ENCODE assay signal across 21 mouse cellular contexts in the genomic region with DNA sequence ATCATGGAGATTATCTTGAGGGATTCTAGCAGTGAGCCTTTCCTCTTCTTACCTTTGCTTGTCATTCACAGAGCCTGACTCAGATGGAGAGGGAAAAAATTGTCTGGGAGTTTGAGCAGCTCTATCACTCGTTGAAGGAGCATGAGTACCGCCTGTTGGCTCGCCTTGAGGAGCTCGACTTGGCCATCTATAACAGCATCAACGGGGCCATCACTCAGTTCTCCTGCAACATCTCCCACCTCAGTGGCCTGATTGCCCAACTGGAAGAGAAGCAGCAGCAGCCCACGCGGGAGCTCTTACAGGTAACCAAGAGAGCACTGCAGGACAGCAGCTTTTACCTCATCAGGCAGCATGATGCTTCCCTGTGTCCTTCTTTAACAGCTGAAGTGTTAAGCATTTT. TPM values are rescaled to one million over a fixed set of nuclear protein-coding genes. Genes with fewer than 3 reads are reported as not detected.
"Had no signal": no experiment of that assay in that cellular context is flagged by ENCODE, and none has a peak within 500 bp of the region (broad histone marks: within the 10 kb centered on the region; RNA-seq: fewer than 3 reads in every experiment).

No protein-coding gene starts in this region.

- H3K4me3 ChIP-seq: limb, embryonic 13.5 days; liver, embryonic 15.5 days had no signal

- DNase-seq: kidney, adult 18-20 months; kidney, adult 9 months; kidney, postnatal 14 days; kidney, postnatal 4 days; left cerebral cortex, postnatal 4 days; lung, adult 2 months; lung, postnatal 14 days; lung, postnatal 4 days; thymus, postnatal 25 days had no signal

- H3K4me2 ChIP-seq: limb, embryonic 13.5 days had no signal

- H3K27me3 ChIP-seq: limb, embryonic 13.5 days; liver, embryonic 15.5 days had no signal

- H3K9ac ChIP-seq: limb, embryonic 13.5 days; liver, embryonic 15.5 days had no signal

- H3K27ac ChIP-seq: limb, embryonic 13.5 days; liver, embryonic 15.5 days had no signal

- H3K9me3 ChIP-seq: limb, embryonic 13.5 days; liver, embryonic 15.5 days had no signal

RNA-seq across cellular contexts. Expression of a gene that starts 38.0 kb away (rescaled TPM):
- polyA plus RNA-seq: kidney, embryonic 16.5 days; limb, embryonic 13.5 days; liver, adult 2 months; liver, embryonic 15.5 days; lung, adult 2 months; lung, embryonic 16.5 days; midbrain, postnatal 0 days; neural tube, embryonic 11.5 days; neural tube, embryonic 14.5 days; small intestine, adult 2 months; spleen, adult 2 months; stomach, embryonic 16.5 days; thymus, postnatal 0 days had no signal

RNA-seq across cellular contexts. Expression of a gene that starts 54.2 kb away (rescaled TPM):
- polyA plus RNA-seq: kidney, embryonic 16.5 days; limb, embryonic 13.5 days; liver, adult 2 months; liver, embryonic 15.5 days; lung, adult 2 months; lung, embryonic 16.5 days; midbrain, postnatal 0 days; neural tube, embryonic 11.5 days; neural tube, embryonic 14.5 days; small intestine, adult 2 months; spleen, adult 2 months; stomach, embryonic 16.5 days; thymus, postnatal 0 days had no signal
